Mouse (Mus musculus) kidney, adult 2 months (tissue): ENCODE results near the gene Arrdc1.
A peak's percentile ranks its signal among the peaks of the same experiment; 100 is the strongest.

ENCODE experiments used
- CTCF ChIP-seq: fragments of 200-500 bp; conservative IDR thresholded peaks from 2 replicates; pipeline ENCODE4 v1.5.1; 2011; ENCODE audit warnings: low read depth, mild to moderate bottlenecking, control low read depth, low read length, moderate library complexity, mixed read lengths; ENCODE audit not compliant: insufficient read depth, insufficient read length
- POLR2A ChIP-seq: fragments of 200-500 bp; IDR thresholded peaks from one replicate; pipeline ENCODE4 v1.6.1; 2011; ENCODE audit warnings: low read depth, low read length, control low read depth

DNA sequence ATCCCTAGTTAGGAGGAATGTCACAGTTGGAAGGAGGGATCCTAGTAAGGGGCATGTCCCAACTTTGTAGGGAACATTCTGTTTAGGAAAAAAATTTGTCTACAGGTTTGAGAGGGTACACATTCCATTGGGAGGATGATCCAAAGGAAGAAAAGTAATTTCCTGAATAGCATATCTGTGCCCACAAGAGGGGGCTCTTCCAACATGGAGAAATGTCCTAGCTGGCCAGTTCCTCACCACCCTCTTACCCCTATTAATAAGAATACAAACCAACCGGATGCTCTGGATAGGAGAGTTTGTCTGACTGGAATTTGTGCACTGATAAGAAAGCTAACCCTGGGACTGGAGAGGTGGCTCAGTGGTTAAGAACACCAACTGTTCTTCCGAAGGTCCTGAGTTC is 11.5 kb downstream of the Arrdc1 start:
- TF ChIP-seq POLR2A (no peak), CTCF (peak; percentile 57)
